Mouse (Mus musculus): ENCODE data around the gene Ncf2. TPM values are rescaled to one million over a fixed set of nuclear protein-coding genes. Genes with fewer than 3 reads are reported as not detected.

Gene Ncf2
- polyA plus RNA-seq, 1 experiment from 2014 or later = 6.1 TPM

DNA sequence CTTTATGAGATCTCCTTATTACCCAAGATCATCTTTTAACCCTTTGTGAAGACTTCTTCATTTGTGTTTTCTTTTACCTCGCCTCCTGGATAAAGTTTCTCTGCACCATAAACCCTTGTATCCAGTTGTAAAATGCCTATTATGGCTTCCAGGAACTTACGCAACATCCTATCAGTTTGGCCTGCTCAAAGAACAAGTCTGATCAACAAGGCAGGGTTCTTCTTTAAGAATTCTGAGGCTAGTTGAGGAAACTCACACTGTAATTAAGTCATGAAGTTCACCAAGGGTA is 8.3 kb downstream of the Ncf2 start:
- WGBS = 67% methylated on average over 2 of the region's 2 CpGs
- Histone ChIP-seq H3K4me3 (ENCODE audit: low read depth, low read length) (no peak overlapping the region), H3K4me2 (ENCODE audit: low read length) (no peak overlapping the region), H3K36me3 (ENCODE audit: control insufficient read depth, insufficient read depth, low read length) (no peaks in the 10 kb centered on the region), H3K9me3 (ENCODE audit: control insufficient read depth, low read length) (no peaks in the 10 kb centered on the region), H3K9ac (ENCODE audit: low read length) (no peak overlapping the region), H3K4me1 (replicated peaks; ENCODE audit: control insufficient read depth, insufficient read depth, low read length) (peaks cover 8% of the 10 kb centered on the region), H3K27ac (ENCODE audit: low read depth) (peak overlapping the region; percentile 73; the same call in 1 of the 2 replicates), H3K27me3 (replicated peaks; ENCODE audit: control insufficient read depth, insufficient read depth, low read length) (no peaks in the 10 kb centered on the region)
- ATAC-seq (replicated peaks; ENCODE audit: low FRiP score, low TSS enrichment, low read depth) (no peak), DNase-seq (ENCODE audit: low spot score) (no peak)

- DNase-seq (ENCODE audit: low spot score) (no peak), ATAC-seq (replicated peaks; ENCODE audit: low FRiP score, low TSS enrichment, low read depth) (peak; percentile 56)
- no peak overlapping the region for H3K4me2 ChIP-seq (ENCODE audit: low read length)
- H3K4me1 ChIP-seq (replicated peaks; ENCODE audit: control insufficient read depth, insufficient read depth, low read length) = peaks cover 8% of the 10 kb centered on the region
- 18% methylated on average over 8 of the region's 8 CpGs for WGBS
- H3K27ac ChIP-seq (ENCODE audit: low read depth) = no peak overlapping the region
- H3K9me3 ChIP-seq (ENCODE audit: control insufficient read depth, low read length) = no peaks in the 10 kb centered on the region
- H3K27me3 ChIP-seq (replicated peaks; ENCODE audit: control insufficient read depth, insufficient read depth, low read length) = no peaks in the 10 kb centered on the region
- no peak overlapping the region for H3K4me3 ChIP-seq (ENCODE audit: low read depth, low read length)
- H3K36me3 ChIP-seq (ENCODE audit: control insufficient read depth, insufficient read depth, low read length) = no peaks in the 10 kb centered on the region
- H3K9ac ChIP-seq (ENCODE audit: low read length) = no peak overlapping the region
Measured at GRCm38 (mm10) chr1:152809541-152810252, 9.7 kb downstream of the Ncf2 start.

- no peak overlapping the region for H3K27ac ChIP-seq (ENCODE audit: low read depth)
- H3K9me3 ChIP-seq (ENCODE audit: control insufficient read depth, low read length) = no peaks in the 10 kb centered on the region
- ATAC-seq (replicated peaks; ENCODE audit: low FRiP score, low TSS enrichment, low read depth) = no peak
- 77% methylated on average over 13 of the region's 13 CpGs for WGBS
- H3K4me1 ChIP-seq (replicated peaks; ENCODE audit: control insufficient read depth, insufficient read depth, low read length) = peaks cover 14% of the 10 kb centered on the region
- H3K27me3 ChIP-seq (replicated peaks; ENCODE audit: control insufficient read depth, insufficient read depth, low read length) = no peaks in the 10 kb centered on the region
- H3K4me3 ChIP-seq (ENCODE audit: low read depth, low read length) = no peak overlapping the region
- H3K36me3 ChIP-seq (ENCODE audit: control insufficient read depth, insufficient read depth, low read length) = no peaks in the 10 kb centered on the region
- DNase-seq (ENCODE audit: low spot score) = no peak
- H3K9ac ChIP-seq (ENCODE audit: low read length) = no peak overlapping the region
- no peak overlapping the region for H3K4me2 ChIP-seq (ENCODE audit: low read length)
Measured at GRCm38 (mm10) chr1:152810533-152811439, 10.8 kb downstream of the Ncf2 start.

DNA sequence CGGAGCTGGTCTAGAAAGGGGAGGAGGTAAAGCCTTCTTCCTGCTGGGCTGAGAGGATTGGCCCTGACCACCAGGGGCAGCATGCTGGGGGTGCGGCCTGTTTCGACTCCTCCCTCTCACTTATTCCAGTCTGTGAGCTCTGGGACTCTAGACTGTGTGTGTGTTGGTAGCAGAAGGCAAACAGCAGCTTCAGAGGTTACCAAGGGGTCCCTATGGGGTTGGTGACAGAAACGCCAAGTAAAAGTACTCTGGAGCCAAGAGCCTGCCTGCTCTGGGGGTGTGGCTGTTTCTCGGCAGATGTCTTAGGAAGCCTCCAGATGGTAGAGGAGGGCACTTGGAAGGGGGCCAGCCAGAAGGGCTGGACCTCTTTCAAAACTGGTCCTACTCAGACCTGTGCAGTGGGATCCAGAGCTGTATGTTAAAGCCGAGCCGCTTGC is 15.3 kb downstream of the Ncf2 start:
- Histone ChIP-seq H3K9ac (ENCODE audit: low read length) (no peak overlapping the region), H3K36me3 (ENCODE audit: control insufficient read depth, insufficient read depth, low read length) (no peaks in the 10 kb centered on the region), H3K27me3 (replicated peaks; ENCODE audit: control insufficient read depth, insufficient read depth, low read length) (no peaks in the 10 kb centered on the region), H3K4me1 (replicated peaks; ENCODE audit: control insufficient read depth, insufficient read depth, low read length) (peaks cover 15% of the 10 kb centered on the region; the same call in 1 of the 2 replicates), H3K4me3 (ENCODE audit: low read depth, low read length) (no peak overlapping the region), H3K27ac (ENCODE audit: low read depth) (no peak overlapping the region), H3K9me3 (ENCODE audit: control insufficient read depth, low read length) (no peaks in the 10 kb centered on the region), H3K4me2 (ENCODE audit: low read length) (peak overlapping the region; percentile 26; the same call in 1 of the 2 replicates)
- DNase-seq (ENCODE audit: low spot score) (peak; percentile 83), ATAC-seq (replicated peaks; ENCODE audit: low FRiP score, low TSS enrichment, low read depth) (peak; percentile 59)
- 32% methylated on average over 7 of the region's 7 CpGs for WGBS

DNA sequence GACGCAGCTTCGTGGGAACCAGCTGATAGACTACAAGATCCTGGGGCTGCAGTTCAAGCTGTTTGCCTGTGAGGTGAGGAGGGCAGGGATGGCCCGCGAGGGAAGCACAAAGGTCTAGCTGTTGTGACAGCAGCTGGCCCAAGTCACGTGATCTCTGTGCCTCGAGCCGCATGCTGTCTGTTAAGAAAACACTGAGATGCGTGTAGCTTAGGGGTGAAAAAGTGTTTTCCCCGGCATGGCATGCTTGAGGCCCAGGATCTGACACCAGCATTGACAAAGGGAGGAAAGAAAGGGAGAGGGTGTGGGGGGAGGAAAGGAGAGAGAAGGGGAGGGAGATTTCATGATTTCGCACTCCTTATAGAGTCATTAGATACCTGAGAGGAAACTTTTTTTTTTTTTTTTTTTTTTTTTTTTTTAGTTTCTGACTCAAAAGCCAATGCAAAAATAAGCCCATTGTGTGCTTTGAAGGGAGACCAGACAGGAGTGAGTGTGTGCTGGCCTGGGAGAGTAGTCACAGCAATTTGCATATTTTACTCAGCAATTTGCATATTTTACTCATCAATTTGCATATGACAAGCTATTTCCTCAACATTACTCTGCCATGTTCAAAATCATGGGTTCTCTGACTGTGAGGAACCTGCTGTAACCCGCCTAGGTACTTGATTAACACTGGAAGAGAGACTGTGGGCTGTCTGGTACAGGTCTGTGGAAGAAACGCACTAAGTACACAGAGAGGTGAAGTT is 17.2 kb downstream of the Ncf2 start:
- no peak for DNase-seq (ENCODE audit: low spot score)
- Histone ChIP-seq H3K36me3 (ENCODE audit: control insufficient read depth, insufficient read depth, low read length) (no peaks in the 10 kb centered on the region), H3K9me3 (ENCODE audit: control insufficient read depth, low read length) (no peaks in the 10 kb centered on the region), H3K27ac (ENCODE audit: low read depth) (no peak overlapping the region), H3K4me3 (ENCODE audit: low read depth, low read length) (no peak overlapping the region), H3K4me2 (ENCODE audit: low read length) (no peak overlapping the region), H3K9ac (ENCODE audit: low read length) (no peak overlapping the region), H3K4me1 (replicated peaks; ENCODE audit: control insufficient read depth, insufficient read depth, low read length) (peaks cover 15% of the 10 kb centered on the region; the same call in 1 of the 2 replicates), H3K27me3 (replicated peaks; ENCODE audit: control insufficient read depth, insufficient read depth, low read length) (no peaks in the 10 kb centered on the region)
- no peak for ATAC-seq (replicated peaks; ENCODE audit: low FRiP score, low TSS enrichment, low read depth)
- 36% methylated on average over 12 of the region's 12 CpGs for WGBS

DNA sequence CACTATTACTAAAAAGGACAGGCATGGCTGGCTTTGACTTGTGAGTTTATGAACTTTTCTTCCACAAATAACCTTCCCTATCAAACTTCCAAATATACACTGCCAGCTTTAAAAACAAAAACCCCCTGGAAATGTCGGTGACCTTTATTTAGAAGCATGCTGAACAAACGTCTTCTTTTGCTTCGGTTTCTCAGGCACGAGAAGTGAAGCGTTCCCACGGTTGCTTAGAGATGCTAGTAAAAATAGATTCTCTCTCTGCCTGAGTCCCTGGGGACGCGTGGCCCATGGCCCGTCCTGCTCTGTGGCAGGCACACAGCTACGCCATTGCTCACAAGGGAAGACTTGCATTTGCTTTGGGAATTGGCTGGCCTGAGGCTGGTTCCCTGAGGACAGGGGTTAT is 17.8 kb downstream of the Ncf2 start:
- Histone ChIP-seq H3K36me3 (ENCODE audit: control insufficient read depth, insufficient read depth, low read length) (no peaks in the 10 kb centered on the region), H3K4me2 (ENCODE audit: low read length) (no peak overlapping the region), H3K9me3 (ENCODE audit: control insufficient read depth, low read length) (no peaks in the 10 kb centered on the region), H3K9ac (ENCODE audit: low read length) (no peak overlapping the region), H3K27me3 (replicated peaks; ENCODE audit: control insufficient read depth, insufficient read depth, low read length) (no peaks in the 10 kb centered on the region), H3K4me3 (ENCODE audit: low read depth, low read length) (no peak overlapping the region), H3K27ac (ENCODE audit: low read depth) (no peak overlapping the region), H3K4me1 (replicated peaks; ENCODE audit: control insufficient read depth, insufficient read depth, low read length) (peaks cover 15% of the 10 kb centered on the region; the same call in 1 of the 2 replicates)
- ATAC-seq (replicated peaks; ENCODE audit: low FRiP score, low TSS enrichment, low read depth) (no peak), DNase-seq (ENCODE audit: low spot score) (no peak)
- WGBS = 54% methylated on average over 10 of the region's 10 CpGs

DNA sequence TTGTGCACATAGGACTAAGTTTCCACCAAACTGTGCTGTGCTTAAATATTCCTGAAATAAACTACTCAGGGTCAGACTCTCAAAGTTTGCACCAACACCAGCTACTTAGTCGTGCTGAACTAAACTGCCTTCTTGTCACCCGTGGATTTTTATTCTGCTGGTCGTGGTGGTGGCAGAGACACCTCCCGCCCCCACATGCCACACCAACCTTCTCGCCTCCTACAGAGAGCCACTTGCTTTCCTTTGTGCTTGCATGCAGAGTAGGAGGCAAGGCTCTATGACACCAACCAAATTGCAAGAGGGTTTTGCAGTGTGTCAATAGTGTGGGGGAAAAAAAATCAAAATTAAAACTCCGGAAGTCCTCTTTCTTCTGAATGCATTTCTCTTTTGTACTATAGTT is 19.6 kb downstream of the Ncf2 start:
- DNase-seq (ENCODE audit: low spot score) = no peak
- WGBS = 72% methylated on average over 6 of the region's 6 CpGs
- Histone ChIP-seq H3K4me2 (ENCODE audit: low read length) (no peak overlapping the region), H3K4me1 (replicated peaks; ENCODE audit: control insufficient read depth, insufficient read depth, low read length) (peaks cover 15% of the 10 kb centered on the region; the same call in 1 of the 2 replicates), H3K9me3 (ENCODE audit: control insufficient read depth, low read length) (no peaks in the 10 kb centered on the region), H3K36me3 (ENCODE audit: control insufficient read depth, insufficient read depth, low read length) (no peaks in the 10 kb centered on the region), H3K27me3 (replicated peaks; ENCODE audit: control insufficient read depth, insufficient read depth, low read length) (no peaks in the 10 kb centered on the region), H3K9ac (ENCODE audit: low read length) (no peak overlapping the region), H3K27ac (ENCODE audit: low read depth) (no peak overlapping the region), H3K4me3 (ENCODE audit: low read depth, low read length) (no peak overlapping the region)
- ATAC-seq (replicated peaks; ENCODE audit: low FRiP score, low TSS enrichment, low read depth) = no peak

GRCm38 (mm10) chr1:152820911-152821695 is 21.1 kb downstream of the Ncf2 start:
- H3K9me3 ChIP-seq (ENCODE audit: control insufficient read depth, low read length) = no peaks in the 10 kb centered on the region
- H3K4me3 ChIP-seq (ENCODE audit: low read depth, low read length) = no peak overlapping the region
- no peaks in the 10 kb centered on the region for H3K36me3 ChIP-seq (ENCODE audit: control insufficient read depth, insufficient read depth, low read length)
- peaks cover 8% of the 10 kb centered on the region; the same call in 1 of the 2 replicates for H3K4me1 ChIP-seq (replicated peaks; ENCODE audit: control insufficient read depth, insufficient read depth, low read length)
- no peak overlapping the region for H3K4me2 ChIP-seq (ENCODE audit: low read length)
- no peak for DNase-seq (ENCODE audit: low spot score)
- no peaks in the 10 kb centered on the region for H3K27me3 ChIP-seq (replicated peaks; ENCODE audit: control insufficient read depth, insufficient read depth, low read length)
- no peak overlapping the region for H3K27ac ChIP-seq (ENCODE audit: low read depth)
- ATAC-seq (replicated peaks; ENCODE audit: low FRiP score, low TSS enrichment, low read depth) = no peak
- 78% methylated on average over 7 of the region's 7 CpGs for WGBS
- H3K9ac ChIP-seq (ENCODE audit: low read length) = no peak overlapping the region
